Mouse (Mus musculus): ENCODE measurements around the gene Dpf3. TPM values are rescaled to one million over a fixed set of nuclear protein-coding genes. Genes with fewer than 3 reads are reported as not detected.

Dpf3 gene
- polyA plus RNA-seq, 1 experiment from 2014 or later = 7.8 TPM

DNA sequence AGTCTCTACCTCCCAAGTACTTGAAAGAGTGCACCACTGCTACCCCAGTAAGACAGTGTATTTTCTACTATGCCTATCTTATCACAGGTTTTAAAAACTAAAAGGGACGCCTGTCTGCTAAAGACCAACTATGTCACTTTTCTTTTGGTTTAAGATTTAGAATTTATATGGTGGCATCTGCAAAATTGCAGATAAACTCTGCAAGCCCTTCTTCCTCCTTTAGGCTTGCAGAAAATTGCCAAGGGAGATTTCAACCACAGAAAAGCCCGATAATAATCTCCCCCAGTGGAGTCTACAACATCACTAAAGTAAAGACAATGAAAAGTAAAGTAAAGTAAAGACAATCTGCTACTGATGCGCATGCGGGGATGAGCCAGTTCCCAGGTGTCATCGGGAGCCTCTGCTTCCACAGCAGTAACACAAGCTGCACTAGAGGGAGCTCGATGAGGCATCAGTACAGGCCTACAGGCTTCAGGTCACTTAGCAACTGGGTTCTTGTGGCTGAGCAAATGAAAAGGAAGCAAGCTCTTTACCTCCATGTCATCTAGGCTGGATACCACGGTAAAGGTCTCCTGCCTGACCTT, 7.6 kb downstream of the Dpf3 start:
- Histone ChIP-seq H3K9ac (ENCODE audit: low read depth, low read length) (no peak overlapping the region), H3K9me3 (replicated peaks; ENCODE audit: low read length) (no peaks in the 10 kb centered on the region), H3K27ac (no peak overlapping the region), H3K4me2 (ENCODE audit: low read length) (no peak overlapping the region), H3K27me3 (ENCODE audit: insufficient read depth, low read length) (no peaks in the 10 kb centered on the region), H3K4me3 (replicated peaks; ENCODE audit: low read depth, low read length) (no peak overlapping the region), H3K4me1 (replicated peaks; ENCODE audit: insufficient read depth, low read length) (no peaks in the 10 kb centered on the region; the same call in 1 of the 2 replicates), H3K36me3 (ENCODE audit: insufficient read depth, low read length) (no peaks in the 10 kb centered on the region)
- TF ChIP-seq CTCF (IDR thresholded peaks at IDR 0.05; ENCODE audit: low read depth) = no peak
- no peak for DNase-seq (ENCODE audit: low spot score)
- ATAC-seq (replicated peaks; ENCODE audit: low FRiP score, low read depth) = no peak
- 74% methylated on average over 7 of the region's 7 CpGs for WGBS

DNA sequence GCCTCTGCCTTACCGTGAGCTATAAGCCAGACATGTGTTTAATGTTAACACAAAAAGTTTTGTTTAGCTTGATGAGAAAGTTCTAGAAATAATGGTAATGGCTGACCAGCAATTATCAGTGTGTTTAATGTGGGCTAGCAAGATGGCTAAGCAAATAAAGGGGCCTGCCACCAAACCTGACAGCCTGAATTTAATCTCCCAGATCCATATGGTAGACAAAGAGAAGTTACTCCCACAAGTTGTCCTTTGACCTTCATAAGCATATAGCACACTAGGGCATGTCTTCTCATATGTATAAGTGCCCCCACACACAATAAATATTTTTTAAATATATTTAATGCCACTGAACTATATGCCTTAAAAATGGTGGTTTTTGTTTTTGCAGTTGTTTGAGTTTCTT, 8.4 kb downstream of the Dpf3 start:
- Histone ChIP-seq H3K4me1 (replicated peaks; ENCODE audit: insufficient read depth, low read length) (peaks cover 1% of the 10 kb centered on the region; the same call in 1 of the 2 replicates), H3K9ac (ENCODE audit: low read depth, low read length) (no peak overlapping the region), H3K9me3 (replicated peaks; ENCODE audit: low read length) (no peaks in the 10 kb centered on the region), H3K36me3 (ENCODE audit: insufficient read depth, low read length) (no peaks in the 10 kb centered on the region), H3K4me2 (ENCODE audit: low read length) (no peak overlapping the region), H3K27me3 (ENCODE audit: insufficient read depth, low read length) (no peaks in the 10 kb centered on the region), H3K27ac (no peak overlapping the region), H3K4me3 (replicated peaks; ENCODE audit: low read depth, low read length) (no peak overlapping the region)
- DNase-seq (ENCODE audit: low spot score) (no peak), ATAC-seq (replicated peaks; ENCODE audit: low FRiP score, low read depth) (no peak)
- TF ChIP-seq CTCF (IDR thresholded peaks at IDR 0.05; ENCODE audit: low read depth) = no peak
- WGBS = 74% methylated on average over 1 of the region's 1 CpGs

DNA sequence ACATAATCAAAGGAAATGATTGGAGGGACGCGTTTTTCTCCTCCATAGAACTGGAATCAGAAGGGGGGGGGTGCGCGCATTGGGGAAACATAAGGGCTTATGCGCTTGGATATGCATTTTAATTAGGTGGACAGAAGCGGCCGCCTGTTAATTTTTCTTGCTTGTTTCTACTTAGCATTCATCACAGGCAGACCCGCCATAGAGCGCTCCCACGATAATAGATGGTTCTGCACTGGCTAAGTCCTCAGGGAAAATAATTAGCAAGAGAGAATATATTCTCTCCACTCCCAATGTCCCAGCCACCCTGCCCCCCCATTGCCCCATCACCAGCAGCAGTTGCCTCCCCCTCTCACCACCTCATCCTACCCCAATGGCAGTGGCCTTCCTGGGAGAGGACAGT, 11.2 kb downstream of the Dpf3 start:
- Histone ChIP-seq H3K36me3 (ENCODE audit: insufficient read depth, low read length) (no peaks in the 10 kb centered on the region), H3K9ac (ENCODE audit: low read depth, low read length) (no peak overlapping the region), H3K27me3 (ENCODE audit: insufficient read depth, low read length) (no peaks in the 10 kb centered on the region), H3K4me3 (replicated peaks; ENCODE audit: low read depth, low read length) (no peak overlapping the region), H3K9me3 (replicated peaks; ENCODE audit: low read length) (no peaks in the 10 kb centered on the region), H3K4me2 (ENCODE audit: low read length) (no peak overlapping the region), H3K4me1 (replicated peaks; ENCODE audit: insufficient read depth, low read length) (peaks cover 5% of the 10 kb centered on the region; the same call in 1 of the 2 replicates), H3K27ac (no peak overlapping the region)
- no peak for TF ChIP-seq CTCF (IDR thresholded peaks at IDR 0.05; ENCODE audit: low read depth)
- DNase-seq (ENCODE audit: low spot score) (no peak), ATAC-seq (replicated peaks; ENCODE audit: low FRiP score, low read depth) (no peak)
- 83% methylated on average over 10 of the region's 10 CpGs for WGBS

DNA sequence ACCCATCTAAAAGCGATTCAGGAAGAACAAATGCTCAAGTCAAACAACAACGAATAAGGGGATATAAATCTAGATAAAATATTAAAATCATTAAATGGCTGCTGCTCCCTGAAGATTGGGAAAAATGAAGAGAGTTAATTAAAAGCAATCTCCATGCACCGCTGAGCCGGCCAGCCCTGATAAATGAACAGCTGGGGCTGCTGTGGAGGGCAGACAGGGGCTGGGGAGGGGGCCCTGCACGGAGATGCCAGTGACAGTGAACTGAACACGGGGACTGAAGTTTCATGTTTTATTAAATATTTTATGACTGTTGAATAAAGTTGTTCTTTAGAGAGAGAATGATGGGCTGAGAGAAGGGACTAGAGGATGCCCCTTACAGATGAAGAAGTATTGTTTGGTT, 12.1 kb downstream of the Dpf3 start:
- H3K4me1 ChIP-seq (replicated peaks; ENCODE audit: insufficient read depth, low read length) = peaks cover 5% of the 10 kb centered on the region; the same call in 1 of the 2 replicates
- DNase-seq (ENCODE audit: low spot score) = no peak
- no peaks in the 10 kb centered on the region for H3K27me3 ChIP-seq (ENCODE audit: insufficient read depth, low read length)
- H3K4me3 ChIP-seq (replicated peaks; ENCODE audit: low read depth, low read length) = no peak overlapping the region
- no peaks in the 10 kb centered on the region for H3K9me3 ChIP-seq (replicated peaks; ENCODE audit: low read length)
- ATAC-seq (replicated peaks; ENCODE audit: low FRiP score, low read depth) = no peak
- no peak overlapping the region for H3K4me2 ChIP-seq (ENCODE audit: low read length)
- no peaks in the 10 kb centered on the region for H3K36me3 ChIP-seq (ENCODE audit: insufficient read depth, low read length)
- H3K27ac ChIP-seq = no peak overlapping the region
- no peak overlapping the region for H3K9ac ChIP-seq (ENCODE audit: low read depth, low read length)
- no peak for TF ChIP-seq CTCF (IDR thresholded peaks at IDR 0.05; ENCODE audit: low read depth)
- 18% methylated on average over 6 of the region's 6 CpGs for WGBS

DNA sequence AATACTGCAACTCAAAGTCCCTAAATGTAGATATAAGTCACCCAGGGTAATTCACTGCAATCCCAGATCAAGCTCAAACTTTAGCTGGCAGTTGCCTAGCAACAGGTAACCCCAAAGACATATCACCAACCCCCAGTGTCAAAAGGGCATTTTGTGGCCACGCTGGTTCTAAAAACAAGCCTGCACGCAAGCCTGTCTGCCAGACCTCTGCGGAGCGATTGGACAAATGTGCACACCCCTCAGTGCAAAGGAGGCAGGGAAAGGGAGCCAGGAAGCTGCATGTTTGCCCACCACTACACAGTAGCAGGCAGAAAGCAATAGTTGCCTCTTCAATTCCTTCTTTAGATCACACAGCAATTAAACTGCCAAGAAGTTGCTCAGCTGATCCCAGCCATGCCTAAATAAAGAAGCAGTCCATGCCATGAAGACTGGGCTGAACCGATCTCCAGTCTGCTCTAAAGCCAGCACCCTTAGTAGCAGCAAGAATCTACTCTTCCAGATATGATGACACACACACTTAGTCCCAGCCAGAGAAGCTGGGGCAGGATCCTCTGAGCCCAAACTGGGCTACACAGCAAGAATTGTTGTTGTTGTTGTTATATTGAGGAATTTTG, 13.4 kb downstream of the Dpf3 start:
- Histone ChIP-seq H3K27ac (no peak overlapping the region), H3K4me1 (replicated peaks; ENCODE audit: insufficient read depth, low read length) (peaks cover 5% of the 10 kb centered on the region; the same call in 1 of the 2 replicates), H3K4me3 (replicated peaks; ENCODE audit: low read depth, low read length) (no peak overlapping the region), H3K27me3 (ENCODE audit: insufficient read depth, low read length) (no peaks in the 10 kb centered on the region), H3K9me3 (replicated peaks; ENCODE audit: low read length) (no peaks in the 10 kb centered on the region), H3K4me2 (ENCODE audit: low read length) (no peak overlapping the region), H3K9ac (ENCODE audit: low read depth, low read length) (no peak overlapping the region), H3K36me3 (ENCODE audit: insufficient read depth, low read length) (no peaks in the 10 kb centered on the region)
- WGBS = 23% methylated on average over 5 of the region's 5 CpGs
- DNase-seq (ENCODE audit: low spot score) (no peak), ATAC-seq (replicated peaks; ENCODE audit: low FRiP score, low read depth) (no peak)
- no peak for TF ChIP-seq CTCF (IDR thresholded peaks at IDR 0.05; ENCODE audit: low read depth)

DNA sequence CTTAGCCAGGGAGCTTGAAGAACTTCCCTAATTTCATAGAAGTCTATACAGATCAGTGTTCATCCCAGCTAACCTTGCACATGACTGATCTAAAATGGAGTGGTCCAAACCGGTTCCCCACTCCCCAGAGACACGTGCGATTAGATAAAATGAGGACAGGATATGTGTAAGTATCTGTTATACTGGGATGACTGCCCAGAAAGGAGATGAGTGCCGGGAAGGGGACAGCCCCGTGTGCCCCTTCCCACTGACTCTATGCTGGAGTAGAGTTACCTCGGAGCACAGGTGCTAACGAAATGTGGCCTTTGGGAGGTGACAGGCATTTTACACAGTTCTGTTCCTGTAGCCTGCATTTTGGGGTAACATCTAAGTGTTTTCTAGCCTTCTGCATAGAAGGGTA, 15.8 kb downstream of the Dpf3 start:
- ATAC-seq (replicated peaks; ENCODE audit: low FRiP score, low read depth) (no peak), DNase-seq (ENCODE audit: low spot score) (no peak)
- WGBS = 68% methylated on average over 7 of the region's 7 CpGs
- Histone ChIP-seq H3K9ac (ENCODE audit: low read depth, low read length) (no peak overlapping the region), H3K27ac (no peak overlapping the region), H3K4me1 (replicated peaks; ENCODE audit: insufficient read depth, low read length) (peaks cover 9% of the 10 kb centered on the region; the same call in 1 of the 2 replicates), H3K27me3 (ENCODE audit: insufficient read depth, low read length) (no peaks in the 10 kb centered on the region), H3K36me3 (ENCODE audit: insufficient read depth, low read length) (no peaks in the 10 kb centered on the region), H3K9me3 (replicated peaks; ENCODE audit: low read length) (no peaks in the 10 kb centered on the region), H3K4me2 (ENCODE audit: low read length) (no peak overlapping the region), H3K4me3 (replicated peaks; ENCODE audit: low read depth, low read length) (no peak overlapping the region)
- TF ChIP-seq CTCF (IDR thresholded peaks at IDR 0.05; ENCODE audit: low read depth) = no peak
